Mouse (Mus musculus) yolk sac, embryonic 10.5 days (tissue): ENCODE measurements around the gene Tex10.
"Not testable (repeated sequence)": the region's sequence is repeated elsewhere in the genome, so short reads cannot be mapped to it uniquely, and the experiment has no call there.

Experiments
- DNase-seq: peaks from one replicate; pipeline ENCODE4 v3.0.0-alpha.2; 2017; ENCODE audit warnings: low spot score

Gene Tex10

GRCm38 (mm10) chr4:48472792-48473650, at the start of gene Tex10:
TSS of gene Tex10 (minus strand) at chr4:48473459.
- DNase-seq, result peak; percentile 90

DNA sequence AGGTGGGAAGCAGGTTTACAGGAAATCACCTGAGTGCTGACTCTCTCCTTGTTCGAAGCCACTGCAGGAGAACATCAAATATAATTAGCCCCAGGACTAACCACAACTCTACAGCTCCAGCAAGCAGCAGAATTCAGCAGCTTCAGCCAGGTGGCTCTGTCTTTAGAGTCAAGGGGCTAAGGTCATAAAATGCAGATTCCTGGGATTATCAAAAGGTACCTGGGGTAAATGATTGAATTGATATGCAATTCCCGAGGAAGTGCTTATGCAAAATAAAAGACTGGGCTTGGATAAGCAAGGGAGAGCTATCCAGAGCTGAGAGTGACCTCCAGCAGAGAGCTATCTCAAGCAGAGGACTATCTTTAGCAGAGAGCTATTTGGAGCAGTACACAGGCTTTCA, 37.6 kb upstream of the Tex10 start:
- no peak for DNase-seq

DNA sequence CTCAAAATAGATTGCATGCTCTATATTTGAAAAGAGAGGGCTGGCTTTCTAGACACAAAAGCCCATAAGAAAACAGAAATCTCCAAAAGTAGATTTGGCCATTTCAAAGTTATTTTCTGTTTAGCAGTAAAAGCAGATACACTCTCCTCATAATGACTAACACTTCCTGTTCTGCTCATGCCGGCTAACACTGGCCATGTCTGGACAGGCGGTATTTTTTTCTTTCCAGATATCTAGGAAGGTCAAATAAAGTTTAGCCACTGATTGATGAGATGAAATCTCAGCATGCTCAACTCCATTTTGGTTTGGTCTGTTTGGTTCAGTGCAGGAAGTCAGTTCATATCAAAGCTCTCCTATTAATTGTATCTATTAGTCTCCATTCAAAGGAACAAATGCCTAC, 19.3 kb upstream of the Tex10 start:
- DNase-seq, result no peak

DNA sequence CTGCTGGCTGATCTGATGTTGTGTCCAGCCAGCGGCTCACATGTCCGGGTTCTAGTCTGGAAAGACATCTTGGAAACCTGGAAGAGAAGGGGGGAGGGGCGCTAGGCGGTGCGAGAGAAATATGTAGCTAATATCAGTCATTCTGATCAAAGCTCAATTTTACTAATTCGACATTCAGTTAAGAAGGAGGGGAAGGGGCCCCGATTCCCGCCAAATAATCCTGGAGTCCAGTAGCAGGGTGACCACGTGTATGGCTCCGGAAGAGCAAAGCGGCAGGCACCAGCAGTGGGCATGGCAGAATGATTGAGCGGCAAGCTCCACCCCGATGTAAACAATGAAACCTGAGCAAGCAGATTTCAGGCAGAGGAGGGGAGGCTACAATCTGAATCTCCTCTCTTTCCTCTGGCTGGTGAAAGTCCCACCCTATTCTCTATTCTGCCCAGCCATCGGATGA, 18.1 kb upstream of the Tex10 start:
- peak; percentile 55 for DNase-seq

DNA sequence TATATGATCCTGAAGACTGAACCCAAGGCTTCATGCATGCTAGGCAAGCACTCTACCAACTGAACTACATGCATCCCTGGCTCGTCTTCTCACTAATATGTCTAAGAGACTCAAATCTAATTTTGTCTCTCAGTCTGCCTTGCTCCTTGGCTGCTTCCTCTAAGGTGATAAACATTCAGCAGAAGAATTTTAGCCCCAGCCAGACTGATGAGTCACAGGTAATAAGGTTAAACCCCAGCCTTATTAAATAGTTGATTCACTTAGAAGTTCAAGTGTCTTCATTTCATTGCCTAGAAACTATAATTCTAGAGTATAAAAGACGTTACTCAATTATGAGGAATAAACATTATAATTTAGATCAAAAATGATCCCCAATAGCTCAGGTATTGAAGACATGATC, 15.7 kb upstream of the Tex10 start:
- no peak for DNase-seq

DNA sequence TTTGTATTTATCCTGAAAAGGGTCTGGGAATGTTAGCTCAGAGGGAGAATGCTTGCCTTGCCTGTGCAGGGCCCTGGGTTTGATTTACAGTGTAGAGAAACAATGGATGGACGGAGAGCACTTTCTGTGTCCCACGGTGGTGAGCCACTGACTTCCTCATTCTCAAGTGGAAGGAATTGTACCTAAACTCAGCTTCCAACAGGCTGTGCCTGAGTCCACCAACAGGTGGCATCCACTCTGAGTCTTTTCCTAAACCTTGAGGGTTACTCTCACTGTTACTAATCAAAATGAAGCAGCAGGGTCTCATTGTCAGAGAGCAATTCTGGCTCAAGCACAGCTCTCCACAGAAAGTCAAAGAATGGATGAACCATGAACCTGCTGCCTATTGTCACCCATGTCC, 8.0 kb upstream of the Tex10 start:
- no peak for DNase-seq

- no peak for DNase-seq
These were observed 372 bp upstream of the Tex10 start for GRCm38 (mm10) chr4:48473651-48474011.

DNA sequence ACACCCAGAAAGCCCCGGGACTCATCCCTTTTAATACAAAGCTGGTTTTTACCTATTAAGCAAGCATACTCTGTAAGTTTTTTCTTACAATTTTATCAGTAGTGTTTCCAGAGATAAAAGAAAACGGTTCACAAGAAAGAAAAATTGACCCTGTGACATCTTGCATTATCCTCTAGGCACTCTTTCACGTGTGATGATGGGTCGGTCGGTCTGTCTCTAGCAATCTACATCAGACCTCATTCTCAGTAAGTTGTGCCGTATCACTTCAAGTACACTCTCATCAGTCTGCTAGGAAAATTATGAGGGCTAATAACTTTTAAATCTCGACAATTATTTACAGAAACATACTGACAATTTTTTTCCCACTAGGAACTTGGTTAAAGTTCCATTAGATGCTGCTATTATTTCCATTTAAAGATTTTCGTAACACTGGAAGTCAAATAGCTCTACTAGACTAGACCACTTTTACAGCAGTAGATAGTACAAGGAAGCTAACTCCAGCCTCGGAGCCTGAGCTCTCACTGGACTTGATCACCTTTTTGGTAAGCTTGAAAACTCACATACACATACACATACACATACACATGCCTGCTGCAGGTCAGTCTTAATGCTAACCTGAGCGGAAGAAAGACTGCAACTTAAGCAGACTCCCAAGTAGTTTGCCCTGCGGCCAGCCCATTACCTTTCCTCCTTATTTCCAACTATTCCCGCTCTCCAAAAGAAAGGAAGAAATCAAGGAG, 1.0 kb downstream of the Tex10 start:
- peak; percentile 16 for DNase-seq

- no peak for DNase-seq
These were observed 2.3 kb downstream of the Tex10 start for GRCm38 (mm10) chr4:48470977-48471376.

DNA sequence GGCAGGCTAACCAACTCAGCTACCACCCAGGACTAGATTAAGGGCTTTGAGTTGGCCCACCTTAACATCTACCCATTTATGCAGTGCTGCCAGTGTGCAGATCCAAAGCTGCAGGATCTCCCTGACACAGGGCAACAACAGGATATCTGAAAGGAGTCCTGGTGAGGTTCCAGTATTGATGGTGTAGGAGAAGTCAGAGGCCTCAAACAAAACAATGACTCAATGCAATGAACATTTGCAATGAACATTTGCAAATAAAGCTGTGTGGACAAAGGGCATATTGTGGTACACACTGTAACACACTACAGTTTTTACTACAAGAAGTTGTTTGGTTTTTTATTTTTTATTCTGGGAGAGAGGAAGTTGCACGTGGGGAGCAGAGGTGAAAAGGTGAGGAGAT, 12.2 kb downstream of the Tex10 start:
- DNase-seq, result no peak

GRCm38 (mm10) chr4:48458436-48458835, 14.8 kb downstream of the Tex10 start:
- no peak for DNase-seq

GRCm38 (mm10) chr4:48454106-48454773, 19.0 kb downstream of the Tex10 start:
- no peak for DNase-seq

DNA sequence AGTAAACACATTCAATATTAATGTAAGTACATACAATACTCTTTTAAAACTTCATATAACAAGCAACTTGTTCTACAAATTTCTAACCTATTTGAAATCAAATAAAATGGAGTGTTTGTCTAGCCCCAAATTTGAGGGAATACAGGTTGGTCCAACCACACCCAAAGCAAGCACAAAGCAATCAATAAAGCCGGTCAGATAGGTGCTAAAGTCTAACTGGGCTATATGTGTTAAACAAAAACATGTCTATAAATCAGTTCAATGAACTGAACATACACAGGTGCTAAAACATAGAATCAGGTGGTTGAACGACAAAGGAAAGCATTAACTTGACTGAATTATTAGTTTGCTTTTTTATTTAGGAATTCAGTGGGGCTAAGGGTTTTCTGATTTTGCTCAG, 45.2 kb downstream of the Tex10 start:
- DNase-seq, result no peak

DNA sequence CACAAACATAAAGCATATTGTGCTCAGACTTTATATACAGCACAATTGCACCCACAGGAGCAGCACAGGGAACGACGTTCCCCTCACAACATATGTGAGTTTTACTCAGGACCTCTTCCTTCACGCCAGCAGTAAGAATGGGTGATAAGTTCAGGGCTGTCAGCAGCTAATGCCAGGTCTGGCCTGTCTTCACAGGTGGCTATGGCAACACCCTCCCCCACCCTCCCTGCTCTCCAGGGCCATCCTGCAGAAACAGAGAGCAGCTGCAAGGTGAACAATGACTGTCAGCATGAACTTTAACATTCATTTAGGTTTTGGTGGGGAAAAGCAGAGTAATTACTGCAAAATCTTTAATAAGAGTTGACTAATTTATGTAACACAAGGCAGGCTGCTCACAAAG, 45.8 kb downstream of the Tex10 start:
- DNase-seq, result no peak

DNA sequence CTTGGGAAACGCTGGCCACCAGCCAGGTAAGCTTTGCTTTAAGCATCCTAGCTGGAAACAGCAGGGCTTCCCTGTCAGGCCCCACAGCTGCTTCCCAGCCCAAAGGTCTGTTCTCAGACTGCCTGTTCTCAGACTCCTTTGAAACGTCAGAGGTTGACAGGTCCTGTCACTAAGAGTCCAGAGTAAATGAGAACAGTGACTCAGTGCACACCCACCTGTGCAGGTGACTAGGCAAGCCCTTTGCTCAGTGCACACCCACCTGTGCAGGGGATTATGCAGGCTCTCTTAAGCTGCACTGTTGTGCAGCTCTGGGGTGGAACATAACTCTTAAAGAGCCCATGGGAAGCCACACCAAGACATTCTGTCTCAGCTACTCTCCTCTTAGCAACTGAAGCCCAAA, 49.5 kb downstream of the Tex10 start:
- DNase-seq, result no peak

- DNase-seq, result no peak
These were observed 50.6 kb downstream of the Tex10 start for GRCm38 (mm10) chr4:48422633-48423032.

DNA sequence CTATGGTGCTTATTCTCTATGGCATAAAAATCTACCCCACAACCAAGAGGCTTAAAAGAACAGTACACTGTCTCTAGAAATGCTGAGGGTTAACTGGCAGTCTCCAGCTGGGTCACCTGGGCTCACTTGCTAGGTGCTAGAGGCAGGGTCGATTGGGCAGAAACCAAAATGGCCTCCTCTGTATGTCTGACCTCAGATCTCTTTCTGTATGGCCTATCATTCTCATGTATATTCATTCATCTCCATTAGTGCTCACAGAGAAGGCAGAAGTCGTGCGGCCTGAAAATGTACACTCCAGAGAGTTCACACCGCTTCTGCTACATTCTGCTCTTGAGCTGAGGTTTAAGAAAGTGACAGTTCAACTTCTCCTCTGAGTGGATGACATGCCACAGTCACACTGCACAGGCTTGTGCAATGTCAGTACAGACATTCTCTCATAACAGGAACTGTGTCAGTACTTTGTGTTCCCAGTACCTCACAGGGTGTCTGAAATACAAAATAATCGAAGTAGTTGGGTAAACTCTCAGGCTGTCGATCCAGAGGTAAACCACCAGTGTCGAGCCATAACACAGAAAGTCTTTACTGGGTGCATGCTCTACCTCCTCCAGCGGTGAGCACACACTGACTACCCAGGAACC, 54.3 kb downstream of the Tex10 start:
- DNase-seq, result no peak

DNA sequence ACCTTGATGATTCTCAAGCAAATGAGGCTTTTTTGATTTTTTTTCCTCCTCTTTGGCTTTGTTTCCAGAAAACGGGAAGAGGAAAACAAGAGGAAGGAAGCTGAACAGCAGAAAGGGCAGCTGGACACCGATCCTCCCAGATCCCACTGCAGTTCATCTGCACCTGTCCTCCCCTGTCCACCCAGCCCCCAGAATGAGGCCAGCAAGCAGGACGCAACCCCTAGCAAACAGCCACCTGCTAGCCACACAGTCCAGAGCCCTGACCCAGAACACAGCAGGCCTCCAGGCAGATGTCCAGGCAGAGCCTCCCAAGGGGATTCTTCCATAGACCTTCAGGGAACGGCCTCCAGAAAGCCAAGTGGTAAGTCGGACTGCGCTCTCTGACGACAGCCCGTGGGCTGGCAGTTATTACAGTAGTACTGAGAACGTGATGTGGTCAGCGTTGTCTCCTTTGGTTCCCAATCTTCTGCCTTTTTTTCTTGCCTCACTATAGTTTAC, 57.4 kb downstream of the Tex10 start:
- no peak for DNase-seq

DNA sequence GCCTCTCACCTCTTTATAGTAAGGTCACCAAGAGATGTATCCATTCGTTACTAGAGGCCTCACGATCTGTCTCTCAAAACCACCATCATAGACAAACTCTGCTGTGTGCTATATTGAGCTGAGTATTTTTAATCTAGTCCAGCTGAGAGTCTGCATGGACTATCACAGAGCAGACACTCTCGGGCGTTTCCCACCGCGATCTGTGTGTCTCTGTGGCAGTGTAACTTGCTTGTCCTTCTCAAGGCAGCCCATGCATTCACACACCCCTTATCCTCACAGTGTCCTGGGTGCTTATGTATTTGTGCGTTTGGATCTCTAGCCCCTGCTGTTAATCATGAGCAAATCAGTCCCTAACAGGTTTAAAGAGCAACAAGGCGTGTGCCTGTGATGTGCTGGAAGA, 59.8 kb downstream of the Tex10 start:
- no peak for DNase-seq

GRCm38 (mm10) chr4:48407350-48408039, 65.8 kb downstream of the Tex10 start:
- peak; percentile 36 for DNase-seq

GRCm38 (mm10) chr4:48405724-48406491, 67.4 kb downstream of the Tex10 start:
- not testable (repeated sequence) for DNase-seq
